Mouse (Mus musculus): Measurements from ENCODE around the gene Prkce.

DNA sequence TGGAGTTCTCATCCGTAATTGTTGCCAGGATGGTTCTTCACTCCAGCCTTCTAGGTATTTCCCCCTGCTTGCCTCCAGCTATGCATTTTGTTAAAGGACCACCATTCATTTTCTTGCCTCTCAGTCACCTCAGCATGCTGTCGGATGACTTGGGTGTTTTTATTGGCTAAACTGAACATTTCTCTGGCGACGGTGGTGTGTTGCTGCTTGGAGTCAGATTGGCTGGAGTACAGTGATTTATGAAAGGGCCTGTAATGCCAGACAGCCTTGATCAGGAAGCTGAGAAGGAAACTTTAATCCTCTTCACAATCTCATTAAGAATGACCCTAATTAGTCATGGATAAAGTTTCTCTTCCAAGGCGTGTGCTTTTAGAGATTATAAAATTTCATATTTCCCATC, 342.3 kb downstream of the Prkce start:
- TF ChIP-seq POLR2A (IDR thresholded peaks at IDR 0.05; ENCODE audit: borderline replicate concordance, control insufficient read depth, low read depth, low read length) (no peak), CTCF (IDR thresholded peaks at IDR 0.05; ENCODE audit: control insufficient read depth, insufficient read depth, low read length) (no peak)

All from bone marrow, adult 2 months (tissue).